Mouse (Mus musculus): ENCODE results near the gene Nfe2l3. TPM values are rescaled to one million over a fixed set of nuclear protein-coding genes. Genes with fewer than 3 reads are reported as not detected.
A peak's percentile ranks its signal among the peaks of the same experiment; 100 is the strongest.

Nfe2l3 gene
- polyA plus RNA-seq, 1 experiment from 2014 or later: 4.0 TPM

DNA sequence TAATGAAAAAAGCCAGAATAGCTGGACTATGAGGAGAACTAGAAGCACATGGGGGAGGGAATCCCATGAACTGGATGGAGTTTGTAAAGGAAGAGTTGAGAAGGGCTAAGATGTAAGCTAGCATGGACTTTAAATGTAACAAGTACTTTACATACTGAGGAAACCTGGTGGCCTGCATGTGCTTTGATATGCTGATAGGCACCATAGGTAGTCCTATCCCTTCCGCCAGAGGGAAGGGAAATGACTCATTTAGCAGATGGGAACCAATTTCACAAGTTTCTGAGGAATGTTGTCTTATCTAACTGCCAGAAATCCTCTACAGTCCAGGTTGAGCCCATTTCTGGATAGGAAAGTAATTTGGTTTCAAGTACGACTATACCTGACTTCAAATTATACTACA lies 53.2 kb downstream of the Nfe2l3 start:
- H3K27ac ChIP-seq (replicated peaks; ENCODE audit: low read depth, low read length): no peak overlapping the region
- 55% methylated on average over 2 of the region's 2 CpGs for WGBS
- ATAC-seq (ENCODE audit: low read depth): no peak

GRCm38 (mm10) chr6:51486076-51486710 lies 53.7 kb downstream of the Nfe2l3 start:
- Histone ChIP-seq H3K27me3 (replicated peaks; ENCODE audit: control insufficient read depth, insufficient read depth, low read length) (no peaks in the 10 kb centered on the region), H3K4me3 (ENCODE audit: low read depth, low read length) (no peak overlapping the region), H3K27ac (replicated peaks; ENCODE audit: low read depth, low read length) (no peak overlapping the region), H3K36me3 (ENCODE audit: control insufficient read depth, insufficient read depth, low read length) (peaks cover 21% of the 10 kb centered on the region), H3K4me2 (ENCODE audit: low read depth, low read length) (no peak overlapping the region), H3K4me1 (ENCODE audit: control insufficient read depth, insufficient read depth, low read length) (no peaks in the 10 kb centered on the region), H3K9me3 (ENCODE audit: control insufficient read depth, low read length) (0 out of 2 replicates have a peak, but pooled peaks cover 8% of the 10 kb centered on the region), H3K9ac (ENCODE audit: low read depth, low read length) (no peak overlapping the region)
- ATAC-seq (ENCODE audit: low read depth) (no peak), DNase-seq (ENCODE audit: low spot score) (no peak)
- 61% methylated on average over 7 of the region's 7 CpGs for WGBS

More for the DNA sequence above, 53.2 kb downstream of the Nfe2l3 start:
- peaks cover 26% of the 10 kb centered on the region for H3K36me3 ChIP-seq (ENCODE audit: control insufficient read depth, insufficient read depth, low read length)
- DNase-seq (ENCODE audit: low spot score): no peak
- no peaks in the 10 kb centered on the region for H3K27me3 ChIP-seq (replicated peaks; ENCODE audit: control insufficient read depth, insufficient read depth, low read length)
- 0 out of 2 replicates have a peak, but pooled peaks cover 8% of the 10 kb centered on the region for H3K9me3 ChIP-seq (ENCODE audit: control insufficient read depth, low read length)
- no peak overlapping the region for H3K9ac ChIP-seq (ENCODE audit: low read depth, low read length)
- no peak overlapping the region for H3K4me3 ChIP-seq (ENCODE audit: low read depth, low read length)
- H3K4me2 ChIP-seq (ENCODE audit: low read depth, low read length): no peak overlapping the region
- H3K4me1 ChIP-seq (ENCODE audit: control insufficient read depth, insufficient read depth, low read length): no peaks in the 10 kb centered on the region

DNA sequence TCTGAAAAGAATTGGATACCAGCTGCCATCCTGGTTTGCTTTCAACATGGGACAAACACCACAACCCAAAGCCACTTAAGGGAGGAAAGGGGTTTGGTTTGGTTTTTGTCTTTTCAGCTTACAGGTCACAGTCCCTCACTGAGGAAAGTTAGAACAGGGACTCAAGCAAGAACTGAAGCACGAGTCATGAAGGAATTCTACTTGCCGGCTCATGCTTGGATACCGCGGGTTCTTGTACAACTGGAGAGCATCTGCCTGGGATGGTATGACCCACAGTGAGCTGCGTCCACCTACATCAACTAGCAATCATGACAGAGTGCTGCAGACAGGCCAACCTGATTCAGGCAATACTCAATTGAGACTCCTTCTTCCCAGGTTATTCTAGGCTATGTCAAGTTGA lies 54.3 kb downstream of the Nfe2l3 start:
- H3K27me3 ChIP-seq (replicated peaks; ENCODE audit: control insufficient read depth, insufficient read depth, low read length): no peaks in the 10 kb centered on the region
- H3K4me1 ChIP-seq (ENCODE audit: control insufficient read depth, insufficient read depth, low read length): no peaks in the 10 kb centered on the region
- no peak overlapping the region for H3K4me3 ChIP-seq (ENCODE audit: low read depth, low read length)
- 91% methylated on average over 5 of the region's 5 CpGs for WGBS
- 0 out of 2 replicates have a peak, but pooled peaks cover 8% of the 10 kb centered on the region for H3K9me3 ChIP-seq (ENCODE audit: control insufficient read depth, low read length)
- ATAC-seq (ENCODE audit: low read depth) (no peak), DNase-seq (ENCODE audit: low spot score) (no peak)
- no peak overlapping the region for H3K9ac ChIP-seq (ENCODE audit: low read depth, low read length)
- H3K36me3 ChIP-seq (ENCODE audit: control insufficient read depth, insufficient read depth, low read length): peaks cover 15% of the 10 kb centered on the region
- no peak overlapping the region for H3K27ac ChIP-seq (replicated peaks; ENCODE audit: low read depth, low read length)
- no peak overlapping the region for H3K4me2 ChIP-seq (ENCODE audit: low read depth, low read length)

- H3K4me2 ChIP-seq (ENCODE audit: low read depth, low read length): no peak overlapping the region
- H3K27ac ChIP-seq (replicated peaks; ENCODE audit: low read depth, low read length): no peak overlapping the region
- no peaks in the 10 kb centered on the region for H3K27me3 ChIP-seq (replicated peaks; ENCODE audit: control insufficient read depth, insufficient read depth, low read length)
- no peaks in the 10 kb centered on the region for H3K36me3 ChIP-seq (ENCODE audit: control insufficient read depth, insufficient read depth, low read length)
- H3K4me3 ChIP-seq (ENCODE audit: low read depth, low read length): no peak overlapping the region
- ATAC-seq (ENCODE audit: low read depth) (no peak), DNase-seq (ENCODE audit: low spot score) (peak; percentile 14)
- 63% methylated on average over 2 of the region's 2 CpGs for WGBS
- no peak overlapping the region for H3K9ac ChIP-seq (ENCODE audit: low read depth, low read length)
- no peaks in the 10 kb centered on the region for H3K4me1 ChIP-seq (ENCODE audit: control insufficient read depth, insufficient read depth, low read length)
- 0 out of 2 replicates have a peak, but pooled peaks cover 8% of the 10 kb centered on the region for H3K9me3 ChIP-seq (ENCODE audit: control insufficient read depth, low read length)
Measured at GRCm38 (mm10) chr6:51489787-51490186, 57.3 kb downstream of the Nfe2l3 start.

- 75% methylated on average over 8 of the region's 8 CpGs for WGBS
- H3K4me3 ChIP-seq (ENCODE audit: low read depth, low read length): no peak overlapping the region
- H3K27ac ChIP-seq (replicated peaks; ENCODE audit: low read depth, low read length): no peak overlapping the region
- no peaks in the 10 kb centered on the region for H3K27me3 ChIP-seq (replicated peaks; ENCODE audit: control insufficient read depth, insufficient read depth, low read length)
- ATAC-seq (ENCODE audit: low read depth) (no peak), DNase-seq (ENCODE audit: low spot score) (no peak)
- no peaks in the 10 kb centered on the region for H3K9me3 ChIP-seq (ENCODE audit: control insufficient read depth, low read length)
- H3K4me2 ChIP-seq (ENCODE audit: low read depth, low read length): no peak overlapping the region
- no peaks in the 10 kb centered on the region for H3K4me1 ChIP-seq (ENCODE audit: control insufficient read depth, insufficient read depth, low read length)
- H3K36me3 ChIP-seq (ENCODE audit: control insufficient read depth, insufficient read depth, low read length): no peaks in the 10 kb centered on the region
- no peak overlapping the region for H3K9ac ChIP-seq (ENCODE audit: low read depth, low read length)
Measured at GRCm38 (mm10) chr6:51497321-51498111, 65.0 kb downstream of the Nfe2l3 start.

DNA sequence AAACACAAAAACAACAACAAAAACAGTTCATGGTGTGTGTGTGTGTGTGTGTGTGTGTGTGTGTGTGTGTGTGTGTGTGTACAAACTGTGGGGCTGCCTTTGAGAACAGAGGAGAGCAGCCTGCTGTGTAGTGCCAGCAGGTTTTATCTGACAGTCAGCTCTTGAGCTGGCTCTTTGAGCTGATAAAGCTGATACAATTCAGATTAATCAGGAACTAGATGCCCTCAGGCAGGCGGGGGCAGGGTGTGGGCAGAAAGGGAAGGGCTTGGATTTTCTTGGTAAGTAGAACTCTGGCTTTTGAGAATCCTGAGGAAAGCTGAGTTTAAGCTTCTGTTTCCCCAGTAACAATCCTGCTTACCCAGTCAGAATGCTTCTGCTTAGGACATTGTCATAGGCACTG lies 73.2 kb downstream of the Nfe2l3 start:
- H3K27me3 ChIP-seq (replicated peaks; ENCODE audit: control insufficient read depth, insufficient read depth, low read length): no peaks in the 10 kb centered on the region
- H3K4me1 ChIP-seq (ENCODE audit: control insufficient read depth, insufficient read depth, low read length): no peaks in the 10 kb centered on the region
- H3K36me3 ChIP-seq (ENCODE audit: control insufficient read depth, insufficient read depth, low read length): no peaks in the 10 kb centered on the region
- WGBS: 60% methylated on average over 1 of the region's 1 CpGs
- H3K27ac ChIP-seq (replicated peaks; ENCODE audit: low read depth, low read length): no peak overlapping the region
- no peak overlapping the region for H3K4me2 ChIP-seq (ENCODE audit: low read depth, low read length)
- H3K9me3 ChIP-seq (ENCODE audit: control insufficient read depth, low read length): no peaks in the 10 kb centered on the region
- no peak overlapping the region for H3K9ac ChIP-seq (ENCODE audit: low read depth, low read length)
- no peak overlapping the region for H3K4me3 ChIP-seq (ENCODE audit: low read depth, low read length)
- ATAC-seq (ENCODE audit: low read depth) (no peak), DNase-seq (ENCODE audit: low spot score) (no peak)

GRCm38 (mm10) chr6:51507556-51507955 lies 75.1 kb downstream of the Nfe2l3 start:
- 68% methylated on average over 2 of the region's 2 CpGs for WGBS
- Histone ChIP-seq H3K4me3 (ENCODE audit: low read depth, low read length) (no peak overlapping the region), H3K36me3 (ENCODE audit: control insufficient read depth, insufficient read depth, low read length) (no peaks in the 10 kb centered on the region), H3K27me3 (replicated peaks; ENCODE audit: control insufficient read depth, insufficient read depth, low read length) (no peaks in the 10 kb centered on the region), H3K27ac (replicated peaks; ENCODE audit: low read depth, low read length) (no peak overlapping the region), H3K4me2 (ENCODE audit: low read depth, low read length) (no peak overlapping the region), H3K9me3 (ENCODE audit: control insufficient read depth, low read length) (no peaks in the 10 kb centered on the region), H3K4me1 (ENCODE audit: control insufficient read depth, insufficient read depth, low read length) (no peaks in the 10 kb centered on the region), H3K9ac (ENCODE audit: low read depth, low read length) (no peak overlapping the region)
- ATAC-seq (ENCODE audit: low read depth) (no peak), DNase-seq (ENCODE audit: low spot score) (no peak)

Measured in embryonic facial prominence, embryonic 14.5 days (tissue).